Mouse (Mus musculus) ES-Bruce4 (cell line): ENCODE measurements around the gene Gm43191.

Experiments used
- CTCF ChIP-seq: IDR thresholded peaks from one replicate; pipeline ENCODE4 v1.8.1; 2011; ENCODE audit warnings: low read depth, low read length
- POLR2A ChIP-seq: IDR thresholded peaks from one replicate; pipeline ENCODE4 v1.8.1; 2011; ENCODE audit warnings: low read length; ENCODE audit not compliant: insufficient read depth

DNA sequence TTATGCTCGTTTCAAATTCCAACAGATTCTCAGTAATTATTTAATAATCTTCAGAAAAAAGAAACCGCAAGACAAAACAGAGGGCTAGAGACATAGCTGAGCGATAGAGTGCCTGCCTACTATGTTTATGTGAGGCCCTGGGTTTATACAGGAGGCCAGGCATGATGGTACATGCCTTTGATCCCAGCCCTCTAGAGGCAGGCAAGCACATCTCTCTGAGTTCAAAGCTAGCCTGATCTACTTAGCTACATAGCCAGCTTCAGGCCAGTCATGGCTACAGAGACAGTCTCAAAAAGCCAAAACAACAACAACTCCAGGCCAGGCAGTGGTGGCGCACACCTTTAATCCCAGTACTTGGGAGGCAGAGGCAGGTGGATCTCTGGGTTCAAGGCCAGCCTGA is 20.5 kb upstream of the Gm43191 start:
- TF ChIP-seq POLR2A (no peak), CTCF (no peak)
